Mouse (Mus musculus) lung, postnatal 0 days (tissue): ENCODE measurements around the gene Lmo7. TPM values are rescaled to one million over a fixed set of nuclear protein-coding genes. Genes with fewer than 3 reads are reported as not detected.
A peak's percentile ranks its signal among the peaks of the same experiment; 100 is the strongest.

Source experiments
- ATAC-seq: fragments of 200-750 bp; cut with Nextera tagmentation; 2 replicates; pipeline ENCODE4 v1.8.0; 2017; ENCODE audit warnings: moderate library complexity
- DNase-seq: peaks from one replicate; pipeline ENCODE4 v3.0.0-alpha.2; 2016; ENCODE audit warnings: low spot score
- H3K27ac ChIP-seq: fragments of 300-500 bp; sonication (generic); 2 replicates; pipeline ENCODE4 v1.5.1; 2014; ENCODE audit warnings: antibody characterized with exemption, mild to moderate bottlenecking, low read length, mixed read lengths
- H3K27me3 ChIP-seq: fragments of 300-500 bp; sonication (generic); replicated peaks from 2 replicates; pipeline ENCODE4 v1.6.1; 2014; ENCODE audit warnings: low read length, mixed read lengths; ENCODE audit not compliant: insufficient read depth
- H3K36me3 ChIP-seq: fragments of 300-500 bp; sonication (generic); 2 replicates; pipeline ENCODE4 v1.6.1; 2014; ENCODE audit warnings: low read length, mixed read lengths; ENCODE audit not compliant: insufficient read depth
- H3K4me1 ChIP-seq: fragments of 300-500 bp; sonication (generic); 2 replicates; pipeline ENCODE4 v1.6.1; 2014; ENCODE audit warnings: antibody characterized with exemption, low read depth, low read length, mixed read lengths; ENCODE audit not compliant: insufficient read depth
- H3K4me2 ChIP-seq: fragments of 300-500 bp; sonication (generic); replicated peaks from 2 replicates; pipeline ENCODE4 v1.6.1; 2014; ENCODE audit warnings: low read depth, mild to moderate bottlenecking, low read length, moderate library complexity, mixed read lengths
- H3K4me3 ChIP-seq: fragments of 300-500 bp; sonication (generic); 2 replicates; pipeline ENCODE4 v1.5.1; 2014; ENCODE audit warnings: low read depth, low read length
- H3K9ac ChIP-seq: fragments of 300-500 bp; sonication (generic); replicated peaks from 2 replicates; pipeline ENCODE4 v1.6.1; 2014; ENCODE audit warnings: low read depth, mild to moderate bottlenecking
- H3K9me3 ChIP-seq: fragments of 300-500 bp; sonication (generic); 2 replicates; pipeline ENCODE4 v1.6.1; 2016; ENCODE audit warnings: low read length, mixed read lengths
- CTCF ChIP-seq: IDR thresholded peaks from 2 replicates; pipeline ENCODE4 v1.5.1; 2016; ENCODE audit warnings: antibody characterized with exemption, mild to moderate bottlenecking
- EP300 ChIP-seq: IDR thresholded peaks from 2 replicates; pipeline ENCODE4 v1.6.1; 2016; ENCODE audit warnings: antibody characterized with exemption, mild to moderate bottlenecking, control low read depth
- WGBS: fragments of 180-500 bp; shearing (Covaris S2); extraction: QIAGEN DNeasy Blood & Tissue Kit; methylation state at CpG from one replicate; pipeline ENCODE4 v1.1.7; 2014; 5-methylcytosine and 5-hydroxymethylcytosine counted together
- polyA plus RNA-seq: library from polyadenylated mRNA; unstranded; fragments of >200 nt; fragmentation: Nextera tagmentation; extraction: Ambion mirVana; gene quantifications from 2 replicates; pipeline ENCODE4 v1.2.1, GENCODE M21; 2015

Gene Lmo7
- polyA plus RNA-seq, 1 experiment from 2014 or later = 125 TPM

DNA sequence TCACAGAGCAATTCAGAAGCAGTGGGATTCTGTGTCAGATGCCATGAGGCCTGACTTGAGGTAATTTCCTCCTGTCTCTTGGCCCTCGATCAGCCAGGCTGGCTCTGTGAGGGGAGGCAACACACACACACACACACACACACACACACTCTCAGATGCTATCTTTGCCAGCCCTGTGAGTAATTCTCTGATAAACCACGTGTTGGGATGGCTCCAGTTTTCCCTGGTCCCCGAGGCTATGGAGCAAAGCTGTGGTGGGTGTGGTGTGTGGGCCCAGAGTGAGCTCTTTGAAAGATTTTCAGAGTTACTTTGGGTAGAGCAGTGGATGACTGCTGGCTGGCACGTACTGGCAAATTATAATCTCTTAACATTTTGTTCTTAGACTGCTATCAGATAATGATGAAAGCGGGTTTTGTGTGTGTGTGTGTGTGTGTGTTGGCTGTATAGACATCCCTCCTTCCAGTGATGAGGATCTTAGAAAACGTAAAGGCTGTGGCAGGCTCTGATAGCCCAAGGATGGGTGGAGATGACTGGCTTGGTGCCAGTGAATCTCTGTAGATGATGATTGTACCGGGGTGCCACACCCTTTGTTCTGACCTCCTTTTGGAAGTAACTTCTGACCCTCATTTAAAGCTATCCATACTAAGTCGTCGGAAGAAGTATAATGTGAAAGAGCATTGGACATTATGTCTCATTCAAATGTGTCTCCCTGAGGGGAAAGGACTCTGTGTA, 140.6 kb downstream of the Lmo7 start:
- WGBS = 52% methylated on average over 9 of the region's 9 CpGs

DNA sequence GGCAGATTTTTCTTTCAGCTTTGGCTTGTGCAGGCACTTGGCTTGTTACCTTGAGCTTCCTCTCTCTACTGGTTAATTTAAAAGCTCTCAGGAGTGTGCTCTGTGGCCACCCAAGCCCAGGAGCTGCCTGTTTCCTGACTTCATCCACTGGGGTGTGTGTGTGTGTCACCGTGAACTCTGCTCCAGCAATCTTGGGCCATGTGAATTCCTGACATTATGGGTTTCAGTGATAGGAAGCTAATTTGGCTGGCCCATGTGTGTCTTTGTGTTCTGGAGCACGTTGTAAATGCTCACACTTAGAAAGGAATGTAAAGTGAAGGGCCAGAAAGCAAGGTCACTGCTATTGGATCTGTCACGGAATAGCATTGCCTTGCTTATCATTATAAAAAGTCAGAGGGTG, 143.1 kb downstream of the Lmo7 start:
- no peak for DNase-seq
- no peak overlapping the region for H3K27ac ChIP-seq
- no peak overlapping the region for H3K4me2 ChIP-seq

More for the DNA sequence above, 140.6 kb downstream of the Lmo7 start:
- no peaks in the 10 kb centered on the region for H3K27me3 ChIP-seq
- H3K27ac ChIP-seq = peak overlapping the region; percentile 43; the same call in 1 of the 2 replicates
- no peak overlapping the region for H3K4me2 ChIP-seq
- H3K4me3 ChIP-seq = no peak overlapping the region
- no peaks in the 10 kb centered on the region for H3K36me3 ChIP-seq
- H3K9ac ChIP-seq = no peak overlapping the region
- H3K4me1 ChIP-seq = peaks cover 4% of the 10 kb centered on the region; the same call in 1 of the 2 replicates
- H3K9me3 ChIP-seq = no peaks in the 10 kb centered on the region
- ATAC-seq (peak; percentile 43), DNase-seq (peak; percentile 35)
- no peak for TF ChIP-seq CTCF
- peak; percentile 62; the same call in 1 of the 2 replicates for TF ChIP-seq EP300

DNA sequence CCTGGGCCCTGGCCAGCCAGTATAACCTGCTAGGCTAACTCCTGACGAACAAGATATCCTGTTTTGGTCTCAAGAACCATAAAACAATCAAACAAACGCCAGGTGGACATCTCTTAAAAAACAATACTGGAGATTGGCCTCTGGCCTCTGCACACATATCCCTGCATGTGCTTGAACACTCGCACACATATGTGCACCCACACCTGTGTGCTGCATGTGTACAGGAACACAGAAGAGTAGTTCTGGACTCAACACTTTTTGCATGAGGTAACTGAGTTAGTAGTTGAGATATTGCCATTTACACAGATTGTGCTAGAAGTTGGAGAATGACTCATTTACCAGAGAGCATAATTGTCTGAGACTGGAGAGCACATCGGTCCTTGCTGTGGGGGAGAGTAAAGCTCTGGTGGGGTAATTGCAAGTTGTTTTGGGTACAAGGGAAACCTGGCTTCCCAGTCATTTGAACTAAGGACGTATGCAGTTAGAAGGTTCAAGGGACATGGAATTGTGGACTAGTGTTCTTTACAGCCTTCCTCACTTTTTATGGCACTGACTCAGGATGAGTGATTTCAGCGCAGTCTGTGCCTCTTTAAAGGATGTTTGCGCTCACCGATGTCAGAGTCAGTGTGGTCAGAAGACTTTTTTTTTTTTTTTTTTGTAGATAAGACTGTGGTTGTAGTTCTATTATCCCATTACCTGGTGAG, 148.7 kb downstream of the Lmo7 start:
- no peak for ATAC-seq
- no peak for DNase-seq
- Histone ChIP-seq H3K27ac (no peak overlapping the region), H3K4me1 (no peaks in the 10 kb centered on the region; the same call in 1 of the 2 replicates), H3K4me3 (no peak overlapping the region), H3K27me3 (no peaks in the 10 kb centered on the region), H3K36me3 (no peaks in the 10 kb centered on the region), H3K4me2 (no peak overlapping the region), H3K9me3 (no peaks in the 10 kb centered on the region), H3K9ac (no peak overlapping the region)
- 66% methylated on average over 8 of the region's 8 CpGs for WGBS
- no peak for TF ChIP-seq CTCF
- TF ChIP-seq EP300 = no peak

More for the DNA sequence above, 143.1 kb downstream of the Lmo7 start:
- 49% methylated on average over 3 of the region's 3 CpGs for whole genome bisulfite sequencing
- peak; percentile 7; the same call in 1 of the 2 replicates for ATAC-seq
- no peak overlapping the region for H3K9ac ChIP-seq
- H3K36me3 ChIP-seq = no peaks in the 10 kb centered on the region
- no peak overlapping the region for H3K4me3 ChIP-seq
- H3K9me3 ChIP-seq = no peaks in the 10 kb centered on the region
- TF ChIP-seq CTCF (no peak), EP300 (no peak)
- H3K4me1 ChIP-seq = peaks cover 4% of the 10 kb centered on the region; the same call in 1 of the 2 replicates
- no peaks in the 10 kb centered on the region for H3K27me3 ChIP-seq

DNA sequence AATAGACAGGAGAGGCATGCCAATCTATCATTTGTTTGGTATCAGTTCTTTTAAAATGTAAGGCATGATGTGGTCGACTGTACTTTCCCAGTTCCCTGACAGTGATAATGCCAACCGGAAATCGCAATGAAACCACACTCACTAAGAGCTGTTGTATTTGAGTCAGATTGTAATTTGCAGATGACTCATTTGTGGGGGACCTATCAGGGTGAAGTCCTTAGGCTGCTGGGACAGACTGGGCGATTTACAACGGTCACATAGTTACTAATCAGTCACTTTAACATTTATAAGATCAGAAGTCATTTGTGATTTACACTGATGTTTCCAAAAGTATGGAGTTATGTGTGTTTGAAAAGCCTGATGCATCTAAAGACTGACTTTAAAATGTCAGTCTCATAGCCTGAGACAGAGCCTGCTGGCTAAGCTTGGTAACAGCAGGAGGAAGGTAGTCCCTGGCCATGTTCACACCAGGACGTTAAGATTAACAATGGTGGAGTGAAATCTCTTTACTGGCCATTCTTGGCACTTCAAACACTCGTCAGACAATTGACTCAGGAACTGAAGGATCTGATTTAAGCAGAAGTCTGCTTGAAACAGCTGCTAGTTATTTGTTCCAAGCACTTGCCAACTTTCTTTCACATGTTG, 149.4 kb downstream of the Lmo7 start:
- 37% methylated on average over 7 of the region's 7 CpGs for WGBS

DNA sequence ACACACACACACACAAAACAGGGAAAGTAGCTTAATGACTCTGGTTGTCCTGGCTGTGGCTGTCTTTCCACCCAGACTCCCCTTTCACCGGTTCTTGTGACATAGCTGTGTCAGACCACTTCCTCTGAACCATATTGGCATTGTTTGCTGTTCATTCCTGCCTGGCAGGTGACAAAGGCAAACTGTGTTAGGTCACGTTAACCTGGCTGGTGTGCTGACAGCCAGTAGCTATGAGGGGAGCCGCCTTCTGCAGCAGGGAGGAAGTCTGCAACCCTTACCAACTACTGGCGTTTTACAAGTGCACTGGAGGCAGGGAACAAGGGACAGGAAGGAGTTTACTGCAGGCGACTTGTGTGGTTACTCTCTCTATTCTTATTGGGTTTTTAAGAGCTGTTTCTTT, 153.2 kb downstream of the Lmo7 start:
- H3K27me3 ChIP-seq = no peaks in the 10 kb centered on the region
- WGBS = 11% methylated on average over 5 of the region's 5 CpGs
- H3K4me3 ChIP-seq = no peak overlapping the region
- peak; percentile 64 for ATAC-seq
- no peak overlapping the region for H3K9ac ChIP-seq
- H3K9me3 ChIP-seq = no peaks in the 10 kb centered on the region
- H3K36me3 ChIP-seq = peaks cover 5% of the 10 kb centered on the region
- H3K27ac ChIP-seq = no peak overlapping the region
- DNase-seq = peak; percentile 61
- no peaks in the 10 kb centered on the region; the same call in none of the 2 replicates for H3K4me1 ChIP-seq
- no peak overlapping the region for H3K4me2 ChIP-seq
- no peak for TF ChIP-seq EP300
- no peak for TF ChIP-seq CTCF

More for the DNA sequence above, 149.4 kb downstream of the Lmo7 start:
- DNase-seq (peak; percentile 44), ATAC-seq (peak; percentile 47)
- Histone ChIP-seq H3K4me2 (no peak overlapping the region), H3K9ac (no peak overlapping the region), H3K27me3 (no peaks in the 10 kb centered on the region), H3K4me1 (no peaks in the 10 kb centered on the region; the same call in none of the 2 replicates), H3K4me3 (no peak overlapping the region), H3K9me3 (no peaks in the 10 kb centered on the region), H3K36me3 (no peaks in the 10 kb centered on the region), H3K27ac (no peak overlapping the region)
- TF ChIP-seq CTCF (peak; percentile 53), EP300 (no peak)

DNA sequence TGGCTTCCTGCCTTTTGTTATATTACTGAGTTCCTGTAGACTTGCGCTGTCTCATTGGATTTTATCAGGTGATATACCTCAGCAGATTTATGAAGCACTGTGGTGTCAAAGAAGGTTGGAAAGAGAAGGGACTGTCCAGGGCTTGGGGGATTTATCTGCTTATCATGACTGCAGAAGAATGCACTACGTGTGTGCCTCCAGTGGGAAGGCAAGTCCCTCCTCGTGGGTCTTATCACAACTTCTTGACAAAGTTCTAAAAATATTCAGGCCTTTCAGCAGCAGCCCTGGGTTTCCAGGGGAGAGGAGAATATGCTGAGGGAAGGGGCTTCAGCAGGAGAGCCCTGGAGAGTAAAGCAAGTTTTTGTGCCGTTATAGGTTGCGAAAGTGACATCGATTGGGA, 154.0 kb downstream of the Lmo7 start:
- H3K4me1 ChIP-seq = no peaks in the 10 kb centered on the region; the same call in 1 of the 2 replicates
- no peak overlapping the region for H3K9ac ChIP-seq
- H3K27me3 ChIP-seq = no peaks in the 10 kb centered on the region

More for the DNA sequence above, 154.0 kb downstream of the Lmo7 start:
- Histone ChIP-seq H3K36me3 (peaks cover 5% of the 10 kb centered on the region), H3K4me2 (no peak overlapping the region), H3K9me3 (no peaks in the 10 kb centered on the region), H3K27ac (no peak overlapping the region), H3K4me3 (no peak overlapping the region)
- no peak for TF ChIP-seq CTCF
- TF ChIP-seq EP300 = no peak
- no peak for ATAC-seq
- DNase-seq = no peak
- whole genome bisulfite sequencing = 67% methylated on average over 6 of the region's 6 CpGs
